18 mouse cellular contexts compared by ENCODE assay signal in the genomic region with DNA sequence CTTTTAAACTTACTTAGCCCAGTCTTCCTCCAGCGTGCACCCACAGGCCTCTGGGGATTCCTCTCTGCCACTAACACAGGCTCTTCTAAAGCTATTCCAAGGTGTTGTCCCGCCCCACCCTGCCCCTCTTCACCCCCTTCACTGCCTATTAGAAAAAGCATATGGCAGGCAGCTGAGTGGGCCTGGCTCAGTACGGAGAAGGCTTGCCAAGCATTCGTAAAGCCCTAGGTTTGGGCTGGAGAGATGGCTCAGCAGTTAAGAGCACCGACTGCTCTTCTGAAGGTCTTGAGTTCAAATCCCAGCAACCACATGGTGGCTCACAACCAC. TPM values are rescaled to one million over a fixed set of nuclear protein-coding genes. Genes with fewer than 3 reads are reported as not detected.
DNase-seq lines count a peak whose midpoint lies in the region; ATAC-seq and TF ChIP-seq lines count a peak whose summit lies in the region.
"Had no signal": no experiment of that assay in that cellular context is flagged by ENCODE, and none has a peak within 500 bp of the region (broad histone marks: within the 10 kb centered on the region; RNA-seq: fewer than 3 reads in every experiment).

No protein-coding gene starts in this region.

- no peak overlapping the region for H3K9ac ChIP-seq in heart, adult 2 months (ENCODE audit: low read depth, low read length)
- no peak overlapping the region for H3K9ac ChIP-seq in hindbrain, embryonic 11.5 days (ENCODE audit: low read depth, low read length)
- H3K9ac ChIP-seq: forebrain, embryonic 12.5 days; hindbrain, embryonic 12.5 days had no signal

- H3K9me3 ChIP-seq in hindbrain, embryonic 10.5 days = no peaks in the 10 kb centered on the region
- no peaks in the 10 kb centered on the region for H3K9me3 ChIP-seq in hindbrain, embryonic 11.5 days (ENCODE audit: control insufficient read depth, low read length)
- no peaks in the 10 kb centered on the region for H3K9me3 ChIP-seq in limb, embryonic 10.5 days (replicated peaks)
- H3K9me3 ChIP-seq: forebrain, embryonic 12.5 days; hindbrain, embryonic 12.5 days had no signal

- TF ChIP-seq CTCF in heart, adult 2 months (IDR thresholded peaks at IDR 0.05) = no peak

- WGBS in heart, adult 2 months = 85% methylated on average over 5 of the region's 5 CpGs
- 77% methylated on average over 5 of the region's 5 CpGs for WGBS in hindbrain, embryonic 10.5 days
- WGBS in hindbrain, embryonic 11.5 days = 72% methylated on average over 5 of the region's 5 CpGs
- whole genome bisulfite sequencing in limb, embryonic 10.5 days = 55% methylated on average over 5 of the region's 5 CpGs

- H3K4me2 ChIP-seq in hindbrain, embryonic 11.5 days (replicated peaks; ENCODE audit: low read depth, low read length) = no peak overlapping the region
- H3K4me2 ChIP-seq: forebrain, embryonic 12.5 days; hindbrain, embryonic 12.5 days had no signal

- H3K79me2 ChIP-seq in heart, adult 2 months (replicated peaks; ENCODE audit: control insufficient read depth, insufficient read depth, low read length) = no peaks in the 10 kb centered on the region

- H3K27me3 ChIP-seq in heart, adult 2 months (ENCODE audit: control insufficient read depth, insufficient read depth, low read length) = no peaks in the 10 kb centered on the region
- no peaks in the 10 kb centered on the region for H3K27me3 ChIP-seq in hindbrain, embryonic 10.5 days (ENCODE audit: insufficient read depth, poor library complexity, severe bottlenecking)
- no peaks in the 10 kb centered on the region for H3K27me3 ChIP-seq in hindbrain, embryonic 11.5 days (ENCODE audit: control insufficient read depth, insufficient read depth, low read length)
- H3K27me3 ChIP-seq in limb, embryonic 10.5 days (ENCODE audit: low read depth, poor library complexity, severe bottlenecking) = no peaks in the 10 kb centered on the region
- H3K27me3 ChIP-seq: forebrain, embryonic 12.5 days; hindbrain, embryonic 12.5 days had no signal

- no peak for TF ChIP-seq POLR2A in heart, adult 2 months (IDR thresholded peaks at IDR 0.05; ENCODE audit: insufficient read depth, low read depth, low read length)

- no peak overlapping the region for H3K4me3 ChIP-seq in heart, adult 2 months
- H3K4me3 ChIP-seq in hindbrain, embryonic 10.5 days = no peak overlapping the region
- no peak overlapping the region for H3K4me3 ChIP-seq in hindbrain, embryonic 11.5 days (ENCODE audit: low read depth, low read length)
- H3K4me3 ChIP-seq in limb, embryonic 10.5 days = no peak overlapping the region
- H3K4me3 ChIP-seq: forebrain, embryonic 12.5 days; hindbrain, embryonic 12.5 days had no signal

- peak overlapping the region; percentile 59 for H3K27ac ChIP-seq in heart, adult 2 months
- 0 out of 2 replicates have a peak overlapping the region, but pooled peaks have one; percentile 12 for H3K27ac ChIP-seq in hindbrain, embryonic 10.5 days
- H3K27ac ChIP-seq in hindbrain, embryonic 11.5 days (ENCODE audit: low read depth, low read length) = no peak overlapping the region
- H3K27ac ChIP-seq in limb, embryonic 10.5 days = 0 out of 2 replicates have a peak overlapping the region, but pooled peaks have one; percentile 36
- H3K27ac ChIP-seq: forebrain, embryonic 12.5 days; hindbrain, embryonic 12.5 days had no signal

- H3K4me1 ChIP-seq in heart, adult 2 months (ENCODE audit: control insufficient read depth, insufficient read depth, low read length) = peaks cover 11% of the 10 kb centered on the region
- H3K4me1 ChIP-seq in hindbrain, embryonic 10.5 days (replicated peaks) = peaks cover 40% of the 10 kb centered on the region
- H3K4me1 ChIP-seq in hindbrain, embryonic 11.5 days (replicated peaks; ENCODE audit: control insufficient read depth, insufficient read depth, low read length) = no peaks in the 10 kb centered on the region
- H3K4me1 ChIP-seq in limb, embryonic 10.5 days = peaks cover 46% of the 10 kb centered on the region

- no peaks in the 10 kb centered on the region for H3K36me3 ChIP-seq in heart, adult 2 months (ENCODE audit: control insufficient read depth, insufficient read depth, low read length)
- H3K36me3 ChIP-seq in hindbrain, embryonic 10.5 days = no peaks in the 10 kb centered on the region
- H3K36me3 ChIP-seq in hindbrain, embryonic 11.5 days (ENCODE audit: control insufficient read depth, insufficient read depth, low read length) = no peaks in the 10 kb centered on the region
- no peaks in the 10 kb centered on the region for H3K36me3 ChIP-seq in limb, embryonic 10.5 days
- H3K36me3 ChIP-seq: forebrain, embryonic 12.5 days; hindbrain, embryonic 12.5 days had no signal

- no peak for DNase-seq in heart, adult 2 months
- no peak for DNase-seq in heart, adult 9 months (ENCODE audit: low spot score in 2 of 2)
- DNase-seq in hindbrain, embryonic 10.5 days (ENCODE audit: low spot score) = no peak
- no peak for DNase-seq in hindbrain, embryonic 11.5 days (ENCODE audit: low spot score)
- DNase-seq in limb, embryonic 10.5 days (ENCODE audit: low spot score) = no peak
- no peak for DNase-seq in cerebellum, adult 18-20 months
- no peak for DNase-seq in kidney, postnatal 14 days
- DNase-seq: adrenal gland, postnatal 25 days; cerebellum, adult 2 months; cerebellum, postnatal 10 days; heart, postnatal 14 days had no signal

- ATAC-seq in hindbrain, embryonic 11.5 days (ENCODE audit: low FRiP score) = no peak
- ATAC-seq: forebrain, embryonic 16.5 days; hindbrain, embryonic 16.5 days; inflammation-experienced regulatory T-cells, adult 6 months; intestine, postnatal 0 days had no signal

- TF ChIP-seq EP300 in heart, adult 2 months (IDR thresholded peaks at IDR 0.05; ENCODE audit: insufficient read depth, low read depth, low read length) = no peak

- intact Hi-C loops in heart, adult 2 months (cut with DNase I) = no loop called here

RNA-seq across cellular contexts. Expression of gene Ptgis, which starts 7.4 kb away (rescaled TPM):
- total RNA-seq in heart, adult 2 months (2021) = 10 to 100 TPM; 16.3 to 17.7 TPM
- 31.3 and 32.1 TPM in 2 replicates for polyA plus RNA-seq in heart, adult 2 months (2012; rRNA removed)
- 10.8 and 10.9 TPM in 2 replicates for polyA plus RNA-seq in hindbrain, embryonic 10.5 days (2016; fragmentation: Nextera tagmentation; extraction: Ambion mirVana)
- 7.4 and 10.5 TPM in 2 replicates for polyA plus RNA-seq in hindbrain, embryonic 11.5 days (2014; fragmentation: Nextera tagmentation; extraction: Ambion mirVana)
- polyA plus RNA-seq in limb, embryonic 10.5 days (2016; fragmentation: Nextera tagmentation; extraction: Ambion mirVana) = 15.6 and 17.6 TPM in 2 replicates
- total RNA-seq: granulocyte monocyte progenitor cell, adult 5-6 weeks had no signal
- polyA plus RNA-seq: inflammation-experienced regulatory T-cells, adult 6 months had no signal

RNA-seq across cellular contexts. Expression of gene Kcnb1, which starts 43.0 kb away (rescaled TPM):
- 10 to 100 TPM; 32.8 to 38.8 TPM for total RNA-seq in heart, adult 2 months (2021)
- polyA plus RNA-seq in heart, adult 2 months (2012; rRNA removed) = 17.2 and 19.2 TPM in 2 replicates
- 0.56 and 0.89 TPM in 2 replicates for polyA plus RNA-seq in hindbrain, embryonic 10.5 days (2016; fragmentation: Nextera tagmentation; extraction: Ambion mirVana)
- 0.66 and 0.69 TPM in 2 replicates for polyA plus RNA-seq in hindbrain, embryonic 11.5 days (2014; fragmentation: Nextera tagmentation; extraction: Ambion mirVana)
- polyA plus RNA-seq in limb, embryonic 10.5 days (2016; fragmentation: Nextera tagmentation; extraction: Ambion mirVana) = 0.10 and 0.14 TPM in 2 replicates
